Mouse (Mus musculus): ENCODE results near the gene Dclk1. TPM values are rescaled to one million over a fixed set of nuclear protein-coding genes. Genes with fewer than 3 reads are reported as not detected.

Dclk1 gene
- polyA plus RNA-seq, 2 experiments: 0.04 to 0.08 TPM

DNA sequence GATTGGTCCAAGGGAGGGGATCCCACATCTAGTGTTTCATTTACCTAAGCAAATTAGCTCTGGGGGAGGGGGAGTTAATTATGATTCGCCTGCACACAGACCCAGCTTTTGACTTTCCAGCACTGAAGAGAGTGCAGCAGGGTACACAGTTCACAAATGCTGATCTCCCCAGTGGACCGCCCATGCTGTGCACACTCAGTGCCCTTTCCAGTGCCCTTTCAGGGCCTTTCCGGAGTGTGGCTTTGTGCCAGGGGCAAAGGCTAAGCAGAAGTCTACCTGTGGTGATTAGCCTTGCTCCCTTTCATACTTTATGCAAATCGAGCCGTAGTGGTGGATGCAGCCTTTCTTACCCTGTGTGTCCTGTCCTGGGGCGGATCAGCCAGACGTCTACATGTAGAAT is 281.1 kb downstream of the Dclk1 start:
- no peak for TF ChIP-seq CTCF (IDR thresholded peaks at IDR 0.05; ENCODE audit: low read depth)
- no peak for TF ChIP-seq EP300 (IDR thresholded peaks at IDR 0.05; ENCODE audit: low read depth)
- no peak for ATAC-seq (ENCODE audit: insufficient read depth)
- 64% methylated on average over 7 of the region's 7 CpGs for WGBS (ENCODE audit: insufficient replicate concordance)
- DNase-seq (ENCODE audit: low read depth in 3 of 3, low spot score in 3 of 3): no peak
- Histone ChIP-seq H3K27me3 (ENCODE audit: control insufficient read depth, insufficient read depth, low read length) (no peaks in the 10 kb centered on the region), H3K9ac (replicated peaks) (no peak overlapping the region), H3K36me3 (replicated peaks; ENCODE audit: control insufficient read depth, insufficient read depth, low read depth) (no peaks in the 10 kb centered on the region), H3K27ac (no peak overlapping the region), H3K4me3 (ENCODE audit: insufficient read depth in 1 of 2, low read depth in 2 of 2, low read length in 2 of 2) (no peak overlapping the region), H3K9me3 (ENCODE audit: control insufficient read depth, low read length) (no peaks in the 10 kb centered on the region), H3K4me1 (replicated peaks; ENCODE audit: control insufficient read depth in 2 of 2, insufficient read depth in 2 of 2, low read length in 1 of 2) (peaks cover 0 to 5% of the 10 kb centered on the region in 2 experiments; a peak in 1 of 4 replicates), H3K4me2 (ENCODE audit: low read depth) (no peak overlapping the region)

- no peaks in the 10 kb centered on the region for H3K9me3 ChIP-seq (ENCODE audit: control insufficient read depth, low read length)
- H3K27me3 ChIP-seq (ENCODE audit: control insufficient read depth, insufficient read depth, low read length): no peaks in the 10 kb centered on the region
- H3K27ac ChIP-seq: no peak overlapping the region
- no peaks in the 10 kb centered on the region for H3K36me3 ChIP-seq (replicated peaks; ENCODE audit: control insufficient read depth, insufficient read depth, low read depth)
- no peak for DNase-seq (ENCODE audit: low read depth in 3 of 3, low spot score in 3 of 3)
- 35% methylated on average over 16 of the region's 16 CpGs for WGBS (ENCODE audit: insufficient replicate concordance)
- TF ChIP-seq CTCF (IDR thresholded peaks at IDR 0.05; ENCODE audit: low read depth) (no peak), EP300 (IDR thresholded peaks at IDR 0.05; ENCODE audit: low read depth) (no peak)
- ATAC-seq (ENCODE audit: insufficient read depth): no peak
- H3K4me2 ChIP-seq (ENCODE audit: low read depth): no peak overlapping the region
- H3K9ac ChIP-seq (replicated peaks): no peak overlapping the region
- no peak overlapping the region for H3K4me3 ChIP-seq (ENCODE audit: insufficient read depth in 1 of 2, low read depth in 2 of 2, low read length in 2 of 2)
- peaks cover 0 to 5% of the 10 kb centered on the region in 2 experiments; a peak in 1 of 4 replicates for H3K4me1 ChIP-seq (replicated peaks; ENCODE audit: control insufficient read depth in 2 of 2, insufficient read depth in 2 of 2, low read length in 1 of 2)
Measured at GRCm38 (mm10) chr3:55523735-55524477, 281.7 kb downstream of the Dclk1 start.

- no peak for ATAC-seq (ENCODE audit: insufficient read depth)
- H3K27ac ChIP-seq: no peak overlapping the region
- WGBS (ENCODE audit: insufficient replicate concordance): 75% methylated on average over 9 of the region's 9 CpGs
- no peaks in the 10 kb centered on the region for H3K27me3 ChIP-seq (ENCODE audit: control insufficient read depth, insufficient read depth, low read length)
- no peak for DNase-seq (ENCODE audit: low read depth in 3 of 3, low spot score in 3 of 3)
- H3K9me3 ChIP-seq (ENCODE audit: control insufficient read depth, low read length): no peaks in the 10 kb centered on the region
- H3K9ac ChIP-seq (replicated peaks): no peak overlapping the region
- no peak for TF ChIP-seq EP300 (IDR thresholded peaks at IDR 0.05; ENCODE audit: low read depth)
- no peaks in the 10 kb centered on the region for H3K36me3 ChIP-seq (replicated peaks; ENCODE audit: control insufficient read depth, insufficient read depth, low read depth)
- peaks cover 0 to 5% of the 10 kb centered on the region in 2 experiments; a peak in 1 of 4 replicates for H3K4me1 ChIP-seq (replicated peaks; ENCODE audit: control insufficient read depth in 2 of 2, insufficient read depth in 2 of 2, low read length in 1 of 2)
- no peak overlapping the region for H3K4me3 ChIP-seq (ENCODE audit: insufficient read depth in 1 of 2, low read depth in 2 of 2, low read length in 2 of 2)
- H3K4me2 ChIP-seq (ENCODE audit: low read depth): no peak overlapping the region
Measured at GRCm38 (mm10) chr3:55524491-55525195, 282.5 kb downstream of the Dclk1 start.

- ATAC-seq (ENCODE audit: insufficient read depth) (no peak), DNase-seq (ENCODE audit: low read depth in 3 of 3, low spot score in 3 of 3) (no peak)
- Histone ChIP-seq H3K9ac (replicated peaks) (no peak overlapping the region), H3K9me3 (ENCODE audit: control insufficient read depth, low read length) (no peaks in the 10 kb centered on the region), H3K4me1 (replicated peaks; ENCODE audit: control insufficient read depth in 2 of 2, insufficient read depth in 2 of 2, low read length in 1 of 2) (peaks cover 0 to 8% of the 10 kb centered on the region in 2 experiments; a peak in 2 of 4 replicates), H3K27ac (no peak overlapping the region), H3K36me3 (replicated peaks; ENCODE audit: control insufficient read depth, insufficient read depth, low read depth) (no peaks in the 10 kb centered on the region), H3K27me3 (ENCODE audit: control insufficient read depth, insufficient read depth, low read length) (no peaks in the 10 kb centered on the region), H3K4me2 (ENCODE audit: low read depth) (no peak overlapping the region), H3K4me3 (ENCODE audit: insufficient read depth in 1 of 2, low read depth in 2 of 2, low read length in 2 of 2) (no peak overlapping the region)
- TF ChIP-seq EP300 (IDR thresholded peaks at IDR 0.05; ENCODE audit: low read depth): no peak
- no peak for TF ChIP-seq CTCF (IDR thresholded peaks at IDR 0.05; ENCODE audit: low read depth)
- WGBS (ENCODE audit: insufficient replicate concordance): 27% methylated on average over 3 of the region's 3 CpGs
Measured at GRCm38 (mm10) chr3:55526470-55526869, 284.3 kb downstream of the Dclk1 start.

DNA sequence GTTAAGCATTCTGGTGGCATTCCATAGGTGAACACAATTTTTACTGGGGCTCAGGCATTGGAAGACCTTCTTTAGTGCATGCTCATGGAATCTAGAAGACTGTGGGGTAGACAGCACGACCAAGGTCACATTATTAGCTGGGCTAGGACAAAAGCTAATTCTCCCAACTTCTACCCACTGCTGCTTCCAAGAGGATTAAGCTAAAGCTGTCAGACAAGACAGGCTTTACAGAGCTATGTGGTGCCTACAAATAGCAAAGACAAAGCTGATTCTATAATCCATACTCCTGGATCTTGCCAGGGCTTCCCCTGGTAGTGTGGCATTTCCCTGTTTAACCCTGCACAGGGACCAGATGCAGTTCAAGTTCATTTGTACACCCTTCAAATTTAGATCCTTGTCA is 285.4 kb downstream of the Dclk1 start:
- H3K9me3 ChIP-seq (ENCODE audit: control insufficient read depth, low read length): no peaks in the 10 kb centered on the region
- no peak overlapping the region for H3K4me3 ChIP-seq (ENCODE audit: insufficient read depth in 1 of 2, low read depth in 2 of 2, low read length in 2 of 2)
- DNase-seq (ENCODE audit: low read depth in 3 of 3, low spot score in 3 of 3) (no peak), ATAC-seq (ENCODE audit: insufficient read depth) (no peak)
- H3K4me1 ChIP-seq (replicated peaks; ENCODE audit: control insufficient read depth in 2 of 2, insufficient read depth in 2 of 2, low read length in 1 of 2): peaks cover 0 to 8% of the 10 kb centered on the region in 2 experiments; a peak in 2 of 4 replicates
- no peak for TF ChIP-seq EP300 (IDR thresholded peaks at IDR 0.05; ENCODE audit: low read depth)
- H3K4me2 ChIP-seq (ENCODE audit: low read depth): no peak overlapping the region
- H3K9ac ChIP-seq (replicated peaks): no peak overlapping the region
- no peaks in the 10 kb centered on the region for H3K27me3 ChIP-seq (ENCODE audit: control insufficient read depth, insufficient read depth, low read length)
- no peaks in the 10 kb centered on the region for H3K36me3 ChIP-seq (replicated peaks; ENCODE audit: control insufficient read depth, insufficient read depth, low read depth)
- 35% methylated on average over 1 of the region's 1 CpGs for WGBS (ENCODE audit: insufficient replicate concordance)
- no peak overlapping the region for H3K27ac ChIP-seq

Measured in liver, embryonic 14.5 days (tissue).